Mouse (Mus musculus): ENCODE data around the gene Clock.

DNA sequence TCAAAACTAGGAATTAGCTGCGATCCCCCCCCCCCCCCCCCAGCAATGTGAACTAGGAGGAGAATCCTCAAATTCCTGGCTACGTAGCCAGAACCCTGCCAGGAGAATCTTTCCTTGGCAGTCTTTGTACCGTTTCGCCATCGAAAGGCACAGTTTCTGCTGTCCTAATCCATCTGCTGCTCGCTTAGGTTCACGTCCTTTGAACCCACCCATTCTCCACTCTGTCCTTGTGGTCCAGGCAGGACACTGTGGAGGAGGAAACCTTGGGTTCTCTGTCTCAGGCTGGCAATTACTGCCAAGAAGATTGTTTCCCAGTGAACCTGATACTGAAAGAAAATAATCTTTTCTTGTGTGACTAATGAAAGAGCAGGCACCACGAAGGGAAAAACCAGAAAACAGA is 1.0 kb upstream of the Clock start:
- TF ChIP-seq POLR2A (IDR thresholded peaks at IDR 0.05; ENCODE audit: low read depth, low read length) (peak; percentile 39; the same call in 1 of the 2 replicates), CTCF (IDR thresholded peaks at IDR 0.05; ENCODE audit: borderline replicate concordance, insufficient read depth, low read length) (no peak)
